Mouse (Mus musculus) liver, adult 2 months (tissue): ENCODE data around the gene 4930550C14Rik.

ENCODE experiments used
- CTCF ChIP-seq: fragments of 200-500 bp; IDR thresholded peaks from 2 replicates; pipeline ENCODE4 v1.5.1; 2011; ENCODE audit warnings: low read depth, low read length, control low read depth
- POLR2A ChIP-seq: fragments of 200-500 bp; IDR thresholded peaks from 2 replicates; pipeline ENCODE4 v1.6.1; 2011; ENCODE audit warnings: low read length, control low read depth; ENCODE audit not compliant: insufficient read depth; ENCODE audit errors: extremely low read depth

- TF ChIP-seq CTCF, result no peak
- TF ChIP-seq POLR2A, result no peak
These were observed 33.9 kb downstream of the 4930550C14Rik start for GRCm38 (mm10) chr9:53435830-53436570.
